Comparison of ENCODE assay signal across 9 mouse cellular contexts in the genomic region with DNA sequence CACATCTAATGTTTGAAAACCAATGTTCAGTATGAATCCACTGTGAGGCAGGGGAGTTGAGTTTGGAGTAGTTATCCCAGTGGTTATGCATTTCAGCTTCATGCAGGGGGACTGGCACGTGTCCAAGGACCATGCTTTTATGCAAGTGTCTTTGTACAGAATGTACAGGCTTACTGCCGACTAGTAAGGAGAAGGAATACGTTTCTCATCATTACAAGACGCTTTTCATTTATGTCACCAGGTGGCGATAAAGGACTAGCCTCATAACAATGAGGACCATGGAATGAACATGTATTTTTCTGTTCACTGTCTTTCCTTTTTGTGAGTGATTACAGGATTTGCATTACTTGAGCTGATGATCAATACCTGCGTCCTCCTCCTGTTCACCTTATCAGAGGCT.
DNase-seq lines count a peak whose midpoint lies in the region; ATAC-seq and TF ChIP-seq lines count a peak whose summit lies in the region.
"Had no signal": no experiment of that assay in that cellular context is flagged by ENCODE, and none has a peak within 500 bp of the region (broad histone marks: within the 10 kb centered on the region; RNA-seq: fewer than 3 reads in every experiment).

No protein-coding gene starts in this region.

- H3K27me3 ChIP-seq in spleen, adult 2 months (ENCODE audit: control insufficient read depth, insufficient read depth, low read length) = no peaks in the 10 kb centered on the region
- no peaks in the 10 kb centered on the region for H3K27me3 ChIP-seq in forebrain, embryonic 15.5 days
- H3K27me3 ChIP-seq in kidney, postnatal 0 days (ENCODE audit: insufficient read depth, low read length) = no peaks in the 10 kb centered on the region
- no peaks in the 10 kb centered on the region for H3K27me3 ChIP-seq in liver, adult 2 months (ENCODE audit: control insufficient read depth, insufficient read depth, low read length)
- no peaks in the 10 kb centered on the region for H3K27me3 ChIP-seq in neural tube, embryonic 13.5 days

- no peaks in the 10 kb centered on the region for H3K79me2 ChIP-seq in liver, adult 2 months (ENCODE audit: control insufficient read depth, insufficient read depth, low read length)

- ATAC-seq in forebrain, embryonic 15.5 days (replicated peaks) = peak; percentile 93
- ATAC-seq in kidney, postnatal 0 days (replicated peaks; ENCODE audit: low FRiP score, low read depth) = no peak
- peak; percentile 76 for ATAC-seq in neural tube, embryonic 13.5 days (ENCODE audit: low read depth)

- H3K4me1 ChIP-seq in spleen, adult 2 months (ENCODE audit: control insufficient read depth, insufficient read depth, insufficient read length) = no peaks in the 10 kb centered on the region
- H3K4me1 ChIP-seq in forebrain, embryonic 15.5 days = no peaks in the 10 kb centered on the region; the same call in 1 of the 2 replicates
- no peaks in the 10 kb centered on the region for H3K4me1 ChIP-seq in kidney, postnatal 0 days (replicated peaks; ENCODE audit: insufficient read depth, low read length)
- H3K4me1 ChIP-seq in liver, adult 2 months (ENCODE audit: control insufficient read depth, insufficient read depth, low read length) = no peaks in the 10 kb centered on the region
- H3K4me1 ChIP-seq in neural tube, embryonic 13.5 days (replicated peaks) = 0 out of 2 replicates have a peak, but pooled peaks cover 2% of the 10 kb centered on the region

- no peak overlapping the region for H3K4me3 ChIP-seq in spleen, adult 2 months (ENCODE audit: extremely low read depth, insufficient read depth, insufficient read length)
- H3K4me3 ChIP-seq in forebrain, embryonic 15.5 days = no peak overlapping the region
- no peak overlapping the region for H3K4me3 ChIP-seq in kidney, postnatal 0 days (replicated peaks; ENCODE audit: low read depth, low read length)
- H3K4me3 ChIP-seq in liver, adult 2 months (ENCODE audit: insufficient read depth, low read depth, low read length) = no peak overlapping the region
- H3K4me3 ChIP-seq in neural tube, embryonic 13.5 days = no peak overlapping the region
- H3K4me3 ChIP-seq: erythroblast, embryonic 14.5 days had no signal

- H3K4me2 ChIP-seq in forebrain, embryonic 15.5 days (replicated peaks) = no peak overlapping the region
- no peak overlapping the region for H3K4me2 ChIP-seq in kidney, postnatal 0 days (ENCODE audit: low read length)
- H3K4me2 ChIP-seq in neural tube, embryonic 13.5 days = no peak overlapping the region

- H3K9ac ChIP-seq in forebrain, embryonic 15.5 days (replicated peaks) = no peak overlapping the region
- no peak overlapping the region for H3K9ac ChIP-seq in kidney, postnatal 0 days (ENCODE audit: low read depth, low read length)
- H3K9ac ChIP-seq in liver, adult 2 months (ENCODE audit: low read depth, low read length) = no peak overlapping the region
- no peak overlapping the region for H3K9ac ChIP-seq in neural tube, embryonic 13.5 days

- no peaks in the 10 kb centered on the region for H3K9me3 ChIP-seq in forebrain, embryonic 15.5 days
- H3K9me3 ChIP-seq in kidney, postnatal 0 days (replicated peaks; ENCODE audit: low read length) = no peaks in the 10 kb centered on the region
- no peaks in the 10 kb centered on the region for H3K9me3 ChIP-seq in neural tube, embryonic 13.5 days

- no peak for TF ChIP-seq POLR2A in spleen, adult 2 months (IDR thresholded peaks at IDR 0.05; ENCODE audit: low read depth, low read length)
- no peak for TF ChIP-seq POLR2A in liver, adult 2 months (IDR thresholded peaks at IDR 0.05; ENCODE audit: extremely low read depth, insufficient read depth, low read length)

- TF ChIP-seq CTCF in spleen, adult 2 months (IDR thresholded peaks at IDR 0.05; ENCODE audit: extremely low read depth, insufficient read depth, insufficient read length, insufficient replicate concordance) = 0 out of 2 replicates have a peak, but pooled peaks have one; percentile 5
- peak; percentile 90 for TF ChIP-seq CTCF in kidney, postnatal 0 days (IDR thresholded peaks at IDR 0.05; ENCODE audit: low read depth)
- TF ChIP-seq CTCF in liver, adult 2 months (IDR thresholded peaks at IDR 0.05; ENCODE audit: low read depth, low read length) = peak; percentile 41

- 27% methylated on average over 6 of the region's 6 CpGs for WGBS in spleen, adult 2 months
- WGBS in forebrain, embryonic 15.5 days = 15% methylated on average over 6 of the region's 6 CpGs
- WGBS in kidney, postnatal 0 days = 16% methylated on average over 6 of the region's 6 CpGs
- 29% methylated on average over 6 of the region's 6 CpGs for WGBS in liver, adult 2 months
- 24% methylated on average over 6 of the region's 6 CpGs for WGBS in neural tube, embryonic 13.5 days

- DNase-seq in spleen, adult 2 months (ENCODE audit: low read depth in 1 of 2, low spot score in 2 of 2) = peak in 1 of 2 experiments; percentile 14
- no peak for DNase-seq in spleen, postnatal 14 days (ENCODE audit: low spot score in 2 of 2)
- DNase-seq in c-Kit-positive CD71-negative TER-119-negative erythroid progenitor cells, embryonic 14.5 days (ENCODE audit: low read depth) = peak; percentile 53
- peak; percentile 84 for DNase-seq in kidney, postnatal 0 days (ENCODE audit: low spot score)
- peak; percentile 51 for DNase-seq in liver, adult 2 months (ENCODE audit: extremely low read depth, low read depth, low spot score)
- DNase-seq in yolk sac, embryonic 10.5 days (ENCODE audit: low spot score) = no peak

- peaks cover 5% of the 10 kb centered on the region for H3K36me3 ChIP-seq in spleen, adult 2 months (ENCODE audit: control insufficient read depth, insufficient read depth, low read length)
- 0 out of 2 replicates have a peak, but pooled peaks cover 5% of the 10 kb centered on the region for H3K36me3 ChIP-seq in forebrain, embryonic 15.5 days
- peaks cover 6% of the 10 kb centered on the region; the same call in 1 of the 2 replicates for H3K36me3 ChIP-seq in kidney, postnatal 0 days (ENCODE audit: insufficient read depth, low read length)
- peaks cover 15% of the 10 kb centered on the region for H3K36me3 ChIP-seq in liver, adult 2 months (ENCODE audit: control insufficient read depth, insufficient read depth, low read length)
- H3K36me3 ChIP-seq in neural tube, embryonic 13.5 days = 0 out of 2 replicates have a peak, but pooled peaks cover 3% of the 10 kb centered on the region

- H3K27ac ChIP-seq in spleen, adult 2 months (ENCODE audit: insufficient read depth, low read length) = no peak overlapping the region
- H3K27ac ChIP-seq in forebrain, embryonic 15.5 days (replicated peaks) = no peak overlapping the region
- H3K27ac ChIP-seq in kidney, postnatal 0 days = no peak overlapping the region
- H3K27ac ChIP-seq in liver, adult 2 months (replicated peaks; ENCODE audit: insufficient read depth, low read depth, low read length) = no peak overlapping the region
- no peak overlapping the region for H3K27ac ChIP-seq in neural tube, embryonic 13.5 days (replicated peaks)

Comparison
In these comparisons a context has a peak if more than half of its experiments do, and no peak if none do; other contexts are left out.
1. DNase-seq: peak in c-Kit-positive CD71-negative TER-119-negative erythroid progenitor cells, embryonic 14.5 days (single experiment), kidney, postnatal 0 days (single experiment) and liver, adult 2 months (single experiment); none in spleen, postnatal 14 days (0 of 2) and yolk sac, embryonic 10.5 days (single experiment).
2. CTCF ChIP-seq: peak in every context shown above with its lines; median percentile 90 in kidney, postnatal 0 days; 41 in liver, adult 2 months; 5 in spleen, adult 2 months.